Mouse (Mus musculus): ENCODE results near the gene Klf8. TPM values are rescaled to one million over a fixed set of nuclear protein-coding genes. Genes with fewer than 3 reads are reported as not detected.
A peak's percentile ranks its signal among the peaks of the same experiment; 100 is the strongest.
"Not testable (repeated sequence)": the region's sequence is repeated elsewhere in the genome, so short reads cannot be mapped to it uniquely, and the experiment has no call there.

The Klf8 gene
- polyA plus RNA-seq, 1 experiment, result 6.1 TPM

- no peaks in the 10 kb centered on the region for H3K27me3 ChIP-seq (replicated peaks)
- H3K9me3 ChIP-seq, result no peaks in the 10 kb centered on the region
- TF ChIP-seq GATA1 (IDR thresholded peaks at IDR 0.05; ENCODE audit: borderline replicate concordance, low read length) (no peak), FLI1 (IDR thresholded peaks at IDR 0.05; ENCODE audit: low read length) (no peak)
- no peaks in the 10 kb centered on the region for H3K36me3 ChIP-seq (replicated peaks; ENCODE audit: low read length)
- no peak overlapping the region for H3K4me3 ChIP-seq (replicated peaks)
- H3K4me1 ChIP-seq, result no peaks in the 10 kb centered on the region
Measured at GRCm38 (mm10) chrX:153323105-153323504, 85.8 kb downstream of the Klf8 start.

DNA sequence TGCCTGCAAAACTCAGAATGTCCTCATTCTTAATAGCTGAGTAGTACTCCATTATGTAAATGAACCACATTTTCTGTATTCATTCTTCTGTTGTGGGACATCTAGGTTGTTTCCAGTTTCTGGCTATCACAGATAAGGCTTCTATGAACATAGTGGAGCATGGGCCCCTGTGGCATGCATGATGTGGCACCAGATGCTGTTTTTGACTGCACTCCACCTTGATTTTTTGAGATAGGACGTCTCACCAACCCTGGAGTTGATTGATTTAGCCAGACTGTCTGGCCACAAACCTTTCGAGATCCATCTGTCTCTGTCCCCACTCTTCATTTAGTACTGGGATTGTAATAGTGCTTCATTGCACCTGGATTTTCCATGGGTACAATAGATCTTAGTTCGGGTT, 96.9 kb downstream of the Klf8 start:
- H3K9me3 ChIP-seq; H3K36me3 ChIP-seq (replicated peaks; ENCODE audit: low read length); H3K27me3 ChIP-seq (replicated peaks); H3K4me3 ChIP-seq (replicated peaks); H3K4me1 ChIP-seq: not testable (repeated sequence)

DNA sequence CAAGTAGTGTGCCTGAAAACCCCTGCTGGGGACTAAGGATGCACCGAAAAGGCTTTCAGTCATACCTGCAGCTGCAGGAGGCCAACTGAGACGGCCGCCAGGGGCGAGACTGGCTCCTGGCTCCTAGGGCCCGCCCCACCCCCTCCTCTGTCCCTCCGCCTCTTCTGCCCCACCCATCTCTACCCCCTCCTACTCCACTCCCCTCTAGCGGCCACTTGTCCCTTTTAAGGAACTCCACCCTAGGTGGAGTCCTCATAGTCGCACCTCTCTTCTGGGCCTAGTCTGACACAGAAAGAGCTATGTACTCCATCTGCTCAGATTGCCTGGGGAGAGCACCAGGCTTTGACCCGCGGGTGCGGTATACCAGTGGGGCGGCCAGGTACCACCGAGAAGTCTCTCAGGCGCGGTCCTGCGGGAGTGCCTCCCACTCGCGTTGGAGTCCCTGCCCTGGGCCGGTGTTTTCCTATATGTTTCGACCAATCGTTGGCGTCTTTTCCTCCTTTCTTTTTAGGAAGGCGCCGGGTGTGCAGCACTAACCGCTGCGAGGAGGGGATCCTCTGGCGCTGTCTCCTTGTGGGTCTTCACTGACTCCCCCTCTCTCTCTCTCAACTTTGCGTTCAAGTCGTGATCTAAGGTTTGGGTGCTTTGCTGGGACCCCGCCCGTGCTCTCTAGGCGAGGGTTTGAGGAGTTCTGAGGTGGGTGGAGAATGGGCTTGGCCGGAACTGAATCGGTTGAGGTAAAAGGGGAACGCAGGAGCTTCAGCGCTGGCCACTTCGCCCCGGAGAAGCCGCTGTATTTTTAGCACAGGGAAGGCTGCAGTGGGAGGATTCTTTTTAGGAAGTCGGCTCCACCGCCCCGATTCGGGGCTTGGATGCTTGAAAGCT, 122.3 kb downstream of the Klf8 start:
- TF ChIP-seq GATA1 (IDR thresholded peaks at IDR 0.05; ENCODE audit: borderline replicate concordance, low read length) (no peak), FLI1 (IDR thresholded peaks at IDR 0.05; ENCODE audit: low read length) (no peak)
- Histone ChIP-seq H3K27me3 (replicated peaks) (peaks cover 19% of the 10 kb centered on the region), H3K4me3 (replicated peaks) (peak overlapping the region; percentile 91), H3K4me1 (peaks cover 16% of the 10 kb centered on the region), H3K36me3 (replicated peaks; ENCODE audit: low read length) (no peaks in the 10 kb centered on the region), H3K9me3 (no peaks in the 10 kb centered on the region)

DNA sequence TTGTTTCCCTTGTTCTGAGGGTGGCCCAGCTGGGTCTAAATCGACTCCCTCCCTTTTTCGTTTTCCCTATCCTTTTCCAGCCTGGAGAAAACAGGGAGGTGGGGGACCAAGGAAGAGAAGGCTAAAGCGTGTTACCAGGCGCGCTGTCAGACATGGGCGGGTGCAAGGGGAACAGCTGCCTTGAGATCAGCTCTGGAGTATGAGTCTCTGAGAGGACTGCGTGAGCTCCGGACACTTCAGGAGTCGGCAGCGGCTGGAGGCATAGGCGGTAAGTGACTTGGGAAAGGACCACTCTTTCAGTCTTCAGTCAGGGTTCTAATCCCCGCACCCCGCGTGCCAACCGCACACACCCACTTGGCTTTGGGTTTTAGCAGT, 122.9 kb downstream of the Klf8 start:
- Histone ChIP-seq H3K4me1 (peaks cover 16% of the 10 kb centered on the region), H3K27me3 (replicated peaks) (peaks cover 19% of the 10 kb centered on the region), H3K4me3 (replicated peaks) (peak overlapping the region; percentile 91), H3K36me3 (replicated peaks; ENCODE audit: low read length) (no peaks in the 10 kb centered on the region), H3K9me3 (no peaks in the 10 kb centered on the region)
- TF ChIP-seq FLI1 (IDR thresholded peaks at IDR 0.05; ENCODE audit: low read length), result no peak
- no peak for TF ChIP-seq GATA1 (IDR thresholded peaks at IDR 0.05; ENCODE audit: borderline replicate concordance, low read length)

GRCm38 (mm10) chrX:153360666-153361269, 123.5 kb downstream of the Klf8 start:
- Histone ChIP-seq H3K36me3 (replicated peaks; ENCODE audit: low read length) (no peaks in the 10 kb centered on the region), H3K4me3 (replicated peaks) (peak overlapping the region; percentile 91), H3K27me3 (replicated peaks) (peaks cover 19% of the 10 kb centered on the region), H3K9me3 (no peaks in the 10 kb centered on the region), H3K4me1 (peaks cover 16% of the 10 kb centered on the region)
- no peak for TF ChIP-seq GATA1 (IDR thresholded peaks at IDR 0.05; ENCODE audit: borderline replicate concordance, low read length)
- no peak for TF ChIP-seq FLI1 (IDR thresholded peaks at IDR 0.05; ENCODE audit: low read length)

DNA sequence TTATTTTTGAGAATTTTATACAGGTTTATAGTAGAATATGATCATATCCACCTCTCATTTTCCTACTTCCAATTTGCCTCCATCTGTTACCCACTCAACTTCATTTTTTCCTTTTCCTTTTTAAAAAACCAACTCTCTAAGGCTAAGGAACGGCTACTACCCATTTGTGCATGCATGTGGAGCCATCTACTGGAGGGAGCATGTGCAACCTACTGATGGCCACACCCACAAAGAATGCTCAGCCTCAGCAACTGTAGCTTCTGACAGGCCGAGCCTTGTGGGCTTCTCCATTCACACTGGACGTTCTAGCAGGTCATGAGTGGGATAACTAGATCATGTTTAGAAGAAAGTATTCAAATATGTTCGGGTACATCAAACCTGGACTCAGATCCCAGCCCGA, 129.5 kb downstream of the Klf8 start:
- TF ChIP-seq GATA1 (IDR thresholded peaks at IDR 0.05; ENCODE audit: borderline replicate concordance, low read length), result no peak
- no peak for TF ChIP-seq FLI1 (IDR thresholded peaks at IDR 0.05; ENCODE audit: low read length)
- Histone ChIP-seq H3K9me3 (no peaks in the 10 kb centered on the region), H3K36me3 (replicated peaks; ENCODE audit: low read length) (no peaks in the 10 kb centered on the region), H3K4me1 (no peaks in the 10 kb centered on the region), H3K4me3 (replicated peaks) (no peak overlapping the region), H3K27me3 (replicated peaks) (no peaks in the 10 kb centered on the region)

DNA sequence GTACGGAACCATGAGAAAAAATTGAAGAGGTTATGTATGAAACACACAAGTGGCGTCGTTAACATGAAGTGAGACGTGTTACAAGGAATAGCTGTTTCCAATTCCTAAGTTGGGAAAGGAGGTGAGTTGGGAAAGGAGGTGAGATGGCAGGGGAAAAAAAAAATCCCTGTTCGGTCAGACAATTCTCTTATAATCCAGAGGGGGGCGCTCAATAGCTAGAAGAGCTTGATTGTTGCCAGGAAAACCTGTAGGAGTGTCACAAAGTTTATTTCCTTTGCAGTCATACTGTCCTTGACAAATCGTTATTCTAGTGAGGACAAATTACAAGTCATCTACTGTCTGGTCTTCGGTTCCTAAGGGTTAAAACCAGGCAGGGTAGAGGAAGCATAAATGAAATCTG, 132.5 kb downstream of the Klf8 start:
- H3K9me3 ChIP-seq, result no peaks in the 10 kb centered on the region
- H3K36me3 ChIP-seq (replicated peaks; ENCODE audit: low read length), result no peaks in the 10 kb centered on the region
- no peak overlapping the region for H3K4me3 ChIP-seq (replicated peaks)
- no peaks in the 10 kb centered on the region for H3K27me3 ChIP-seq (replicated peaks)
- TF ChIP-seq GATA1 (IDR thresholded peaks at IDR 0.05; ENCODE audit: borderline replicate concordance, low read length) (no peak), FLI1 (IDR thresholded peaks at IDR 0.05; ENCODE audit: low read length) (no peak)
- H3K4me1 ChIP-seq, result no peaks in the 10 kb centered on the region

- Histone ChIP-seq H3K36me3 (replicated peaks; ENCODE audit: low read length) (no peaks in the 10 kb centered on the region), H3K9me3 (no peaks in the 10 kb centered on the region), H3K27me3 (replicated peaks) (no peaks in the 10 kb centered on the region), H3K4me3 (replicated peaks) (no peak overlapping the region), H3K4me1 (peaks cover 2% of the 10 kb centered on the region; the same call in 1 of the 2 replicates)
- no peak for TF ChIP-seq GATA1 (IDR thresholded peaks at IDR 0.05; ENCODE audit: borderline replicate concordance, low read length)
- no peak for TF ChIP-seq FLI1 (IDR thresholded peaks at IDR 0.05; ENCODE audit: low read length)
Measured at GRCm38 (mm10) chrX:153375105-153375504, 137.8 kb downstream of the Klf8 start.

- no peaks in the 10 kb centered on the region for H3K4me1 ChIP-seq
- H3K9me3 ChIP-seq, result no peaks in the 10 kb centered on the region
- H3K27me3 ChIP-seq (replicated peaks), result peaks cover 4% of the 10 kb centered on the region
- H3K36me3 ChIP-seq (replicated peaks; ENCODE audit: low read length), result peaks cover 5% of the 10 kb centered on the region
- H3K4me3 ChIP-seq (replicated peaks), result no peak overlapping the region
- TF ChIP-seq FLI1 (IDR thresholded peaks at IDR 0.05; ENCODE audit: low read length) (no peak), GATA1 (IDR thresholded peaks at IDR 0.05; ENCODE audit: borderline replicate concordance, low read length) (no peak)
Measured at GRCm38 (mm10) chrX:153381753-153382152, 144.5 kb downstream of the Klf8 start.

DNA sequence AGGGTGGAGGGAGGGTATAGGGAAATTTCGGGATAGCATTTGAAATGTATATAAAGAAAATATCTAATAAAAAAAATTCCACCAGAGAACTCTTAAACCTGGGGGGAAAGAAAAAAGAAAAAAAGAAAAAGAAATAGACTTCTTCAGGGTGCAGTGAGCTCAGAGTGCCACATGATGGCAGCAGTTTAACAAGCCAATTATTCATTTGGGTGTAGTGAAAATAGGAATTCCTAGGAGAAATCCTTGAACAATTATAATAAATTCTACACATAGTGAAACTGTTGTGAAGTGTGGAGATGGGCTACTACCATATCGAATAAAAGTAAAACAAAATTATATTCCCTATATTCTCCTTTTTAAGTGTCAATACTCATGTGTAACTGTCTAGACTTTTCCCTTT, 152.0 kb downstream of the Klf8 start:
- H3K9me3 ChIP-seq, result no peaks in the 10 kb centered on the region
- no peak overlapping the region for H3K4me3 ChIP-seq (replicated peaks)
- peaks cover 4% of the 10 kb centered on the region for H3K36me3 ChIP-seq (replicated peaks; ENCODE audit: low read length)
- H3K27me3 ChIP-seq (replicated peaks), result peaks cover 3% of the 10 kb centered on the region
- H3K4me1 ChIP-seq, result no peaks in the 10 kb centered on the region
- TF ChIP-seq GATA1 (IDR thresholded peaks at IDR 0.05; ENCODE audit: borderline replicate concordance, low read length) (no peak), FLI1 (IDR thresholded peaks at IDR 0.05; ENCODE audit: low read length) (no peak)
